Mouse (Mus musculus) limb, embryonic 14.5 days (tissue): ENCODE results near the gene Trank1. TPM values are rescaled to one million over a fixed set of nuclear protein-coding genes. Genes with fewer than 3 reads are reported as not detected.

Source experiments
- ATAC-seq: fragments of 200-750 bp; cut with Nextera tagmentation; 2 replicates; pipeline ENCODE4 v1.8.0; 2017; ENCODE audit warnings: low read depth, moderate number of reproducible peaks, moderate TSS enrichment; ENCODE audit not compliant: low FRiP score
- DNase-seq: peaks from one replicate; pipeline ENCODE4 v3.0.0-alpha.2; 2015; ENCODE audit warnings: low spot score
- H3K27ac ChIP-seq: fragments of 300-500 bp; sonication (generic); replicated peaks from 2 replicates; pipeline ENCODE4 v1.5.1; 2014; ENCODE audit warnings: low read depth, mild to moderate bottlenecking, low read length, moderate library complexity, mixed read lengths
- H3K27me3 ChIP-seq: fragments of 300-500 bp; sonication (generic); 2 replicates; pipeline ENCODE4 v1.6.1; 2014; ENCODE audit warnings: low read length, mixed read lengths; ENCODE audit not compliant: control insufficient read depth, insufficient read depth
- H3K36me3 ChIP-seq: fragments of 300-500 bp; sonication (generic); 2 replicates; pipeline ENCODE4 v1.6.1; 2014; ENCODE audit warnings: mild to moderate bottlenecking, low read length, moderate library complexity, mixed read lengths; ENCODE audit not compliant: control insufficient read depth, insufficient read depth
- H3K4me1 ChIP-seq: fragments of 300-500 bp; sonication (generic); 2 replicates; pipeline ENCODE4 v1.6.1; 2014; ENCODE audit warnings: antibody characterized with exemption, low read length, mixed read lengths; ENCODE audit not compliant: control insufficient read depth, insufficient read depth
- H3K4me2 ChIP-seq: fragments of 300-500 bp; sonication (generic); replicated peaks from 2 replicates; pipeline ENCODE4 v1.6.1; 2014; ENCODE audit warnings: low read depth, mild to moderate bottlenecking, low read length, moderate library complexity; ENCODE audit not compliant: severe bottlenecking
- H3K4me3 ChIP-seq: fragments of 300-500 bp; sonication (generic); replicated peaks from 2 replicates; pipeline ENCODE4 v1.5.1; 2014; ENCODE audit warnings: low read length
- H3K9ac ChIP-seq: fragments of 300-500 bp; sonication (generic); 2 replicates; pipeline ENCODE4 v1.6.1; 2014; ENCODE audit warnings: mild to moderate bottlenecking, low read depth, low read length, moderate library complexity; ENCODE audit not compliant: severe bottlenecking
- H3K9me3 ChIP-seq: fragments of 300-500 bp; sonication (generic); 2 replicates; pipeline ENCODE4 v1.6.1; 2016; ENCODE audit warnings: low read length; ENCODE audit not compliant: control insufficient read depth
- POLR2A ChIP-seq: fragments of 200-500 bp; IDR thresholded peaks from 2 replicates; pipeline ENCODE4 v1.8.0; 2012; ENCODE audit warnings: inconsistent platforms, mild to moderate bottlenecking, moderate library complexity, borderline replicate concordance; ENCODE audit not compliant: insufficient read depth, insufficient read length; ENCODE audit errors: extremely low read depth
- WGBS: fragments of 180-500 bp; shearing (Covaris S2); extraction: QIAGEN DNeasy Blood & Tissue Kit; methylation state at CpG from one replicate; pipeline ENCODE4 v1.1.7; 2014; 5-methylcytosine and 5-hydroxymethylcytosine counted together
- polyA plus RNA-seq, 2 experiments: library from polyadenylated mRNA; depleted of rRNA in 1 of 2; stranded (reverse) in 1 of 2; unstranded in 1 of 2; fragments of >200 nt; fragmentation: Nextera tagmentation in 1 of 2; extraction: Ambion mirVana in 1 of 2; gene quantifications; 2 replicates each; pipeline versions ENCODE4 v1.2.1 to v1.2.3; 2012 to 2014

The Trank1 gene
- polyA plus RNA-seq, 2 experiments = 0.83 to 1.2 TPM

- H3K4me3 ChIP-seq = no peak overlapping the region
- H3K9ac ChIP-seq = no peak overlapping the region
- H3K27ac ChIP-seq = no peak overlapping the region
- WGBS = 70% methylated on average over 6 of the region's 6 CpGs
- ATAC-seq (no peak), DNase-seq (no peak)
- 0 out of 2 replicates have a peak, but pooled peaks cover 4% of the 10 kb centered on the region for H3K4me1 ChIP-seq
- peaks cover 17% of the 10 kb centered on the region for H3K27me3 ChIP-seq
- TF ChIP-seq POLR2A = no peak
- H3K4me2 ChIP-seq = no peak overlapping the region
- H3K36me3 ChIP-seq = no peaks in the 10 kb centered on the region
- no peaks in the 10 kb centered on the region for H3K9me3 ChIP-seq
Observed at GRCm38 (mm10) chr9:111440446-111440845, 128.9 kb downstream of the Trank1 start.

GRCm38 (mm10) chr9:111441151-111441550, 129.6 kb downstream of the Trank1 start:
- ATAC-seq (no peak), DNase-seq (no peak)
- no peak overlapping the region for H3K4me2 ChIP-seq
- H3K9me3 ChIP-seq = no peaks in the 10 kb centered on the region
- peaks cover 17% of the 10 kb centered on the region for H3K27me3 ChIP-seq
- 91% methylated on average over 2 of the region's 2 CpGs for WGBS
- H3K4me1 ChIP-seq = 0 out of 2 replicates have a peak, but pooled peaks cover 4% of the 10 kb centered on the region
- TF ChIP-seq POLR2A = no peak
- H3K4me3 ChIP-seq = no peak overlapping the region
- H3K27ac ChIP-seq = no peak overlapping the region
- H3K9ac ChIP-seq = no peak overlapping the region
- no peaks in the 10 kb centered on the region for H3K36me3 ChIP-seq

Other genes with a start within 250 kb of the Trank1 start
- gene Lrrfip2, start 194.1 kb upstream of the Trank1 start, polyA plus RNA-seq (2012; rRNA removed) = 22.0 and 36.6 TPM in 2 replicates
- 37.4 and 37.5 TPM in 2 replicates for gene Lrrfip2, start 194.1 kb upstream of the Trank1 start, polyA plus RNA-seq (2014; fragmentation: Nextera tagmentation; extraction: Ambion mirVana)
- gene Mlh1, start 39.9 kb upstream of the Trank1 start, polyA plus RNA-seq (2012; rRNA removed) = 46.5 and 52.2 TPM in 2 replicates
- gene Mlh1, start 39.9 kb upstream of the Trank1 start, polyA plus RNA-seq (2014; fragmentation: Nextera tagmentation; extraction: Ambion mirVana) = 33.5 and 35.4 TPM in 2 replicates
- 45.2 and 47.8 TPM in 2 replicates for gene Epm2aip1, start 39.8 kb upstream of the Trank1 start, polyA plus RNA-seq (2012; rRNA removed)
- 45.4 and 47.3 TPM in 2 replicates for gene Epm2aip1, start 39.8 kb upstream of the Trank1 start, polyA plus RNA-seq (2014; fragmentation: Nextera tagmentation; extraction: Ambion mirVana)
- 0.20 and 0.41 TPM in 2 replicates for gene Dclk3, start 127.3 kb downstream of the Trank1 start, polyA plus RNA-seq (2012; rRNA removed)
- gene Dclk3, start 127.3 kb downstream of the Trank1 start, polyA plus RNA-seq (2014; fragmentation: Nextera tagmentation; extraction: Ambion mirVana) = 0.25 and 0.74 TPM in 2 replicates